Mouse (Mus musculus) adrenal gland, postnatal 25 days (tissue): ENCODE measurements around the gene Plce1. TPM values are rescaled to one million over a fixed set of nuclear protein-coding genes. Genes with fewer than 3 reads are reported as not detected.

Experiments
- DNase-seq: peaks from one replicate; pipeline ENCODE4 v3.0.0; 2021; ENCODE audit warnings: mixed read lengths
- total RNA-seq: library from RNA; stranded (reverse); gene quantifications from 2 replicates; pipeline ENCODE4 v1.2.3, GENCODE M21; 2021

Plce1 gene
- total RNA-seq, 1 experiment from 2014 or later = 4.0 TPM

DNA sequence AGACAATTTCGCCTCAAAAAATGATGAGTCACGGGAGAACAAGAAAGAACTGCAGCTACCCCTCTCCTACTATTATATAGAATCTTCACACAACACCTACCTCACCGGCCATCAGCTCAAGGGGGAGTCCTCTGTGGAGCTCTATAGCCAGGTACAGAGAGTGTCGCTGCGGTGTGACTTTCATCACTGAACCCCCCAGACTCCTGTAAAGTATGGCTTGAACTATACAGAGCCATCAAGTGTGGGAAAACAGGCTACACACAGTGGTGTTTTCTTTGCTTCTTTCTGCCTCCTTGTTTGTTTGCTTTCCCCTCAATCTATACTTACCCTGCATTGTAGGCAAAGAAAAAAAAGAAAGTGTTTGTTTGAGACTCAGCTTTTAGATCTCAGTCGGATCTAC, 247.9 kb downstream of the Plce1 start:
- DNase-seq = no peak

- DNase-seq = no peak
These were observed 248.4 kb downstream of the Plce1 start for GRCm38 (mm10) chr19:38729264-38729663.

- DNase-seq = no peak
These were observed 263.6 kb downstream of the Plce1 start for GRCm38 (mm10) chr19:38744546-38744945.

DNA sequence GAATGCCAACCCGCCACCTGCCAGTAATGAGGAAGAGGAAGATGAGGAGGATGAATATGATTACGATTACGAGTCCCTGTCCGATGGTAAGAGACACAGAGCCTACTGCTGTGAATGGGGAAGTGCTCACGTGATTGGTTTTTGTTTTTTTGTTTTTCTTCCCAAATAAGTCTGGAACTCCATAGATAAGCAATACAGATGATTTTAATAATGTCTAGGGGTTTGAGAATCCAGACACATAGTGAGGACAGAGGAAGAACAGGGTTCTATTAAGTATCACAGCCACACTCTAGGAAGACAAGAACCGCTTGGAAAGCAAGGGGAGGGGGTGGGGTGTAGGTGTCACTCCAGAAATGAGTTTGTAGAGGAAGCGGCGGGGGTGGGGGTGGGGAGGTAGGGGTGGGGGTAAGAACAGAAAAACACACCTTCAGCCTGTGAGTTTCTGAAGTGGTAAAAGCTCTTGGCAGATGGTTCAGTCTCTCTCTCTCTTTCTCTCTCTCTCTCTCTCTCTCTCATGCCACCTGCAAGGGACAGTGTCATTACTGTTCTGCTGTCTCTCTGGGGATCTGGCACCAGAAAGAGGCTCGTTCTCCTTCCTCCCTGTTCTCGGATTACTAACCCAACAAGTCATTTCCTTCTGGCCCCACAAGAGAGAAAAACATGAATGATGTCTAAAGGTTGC, 265.0 kb downstream of the Plce1 start:
- no peak for DNase-seq

DNA sequence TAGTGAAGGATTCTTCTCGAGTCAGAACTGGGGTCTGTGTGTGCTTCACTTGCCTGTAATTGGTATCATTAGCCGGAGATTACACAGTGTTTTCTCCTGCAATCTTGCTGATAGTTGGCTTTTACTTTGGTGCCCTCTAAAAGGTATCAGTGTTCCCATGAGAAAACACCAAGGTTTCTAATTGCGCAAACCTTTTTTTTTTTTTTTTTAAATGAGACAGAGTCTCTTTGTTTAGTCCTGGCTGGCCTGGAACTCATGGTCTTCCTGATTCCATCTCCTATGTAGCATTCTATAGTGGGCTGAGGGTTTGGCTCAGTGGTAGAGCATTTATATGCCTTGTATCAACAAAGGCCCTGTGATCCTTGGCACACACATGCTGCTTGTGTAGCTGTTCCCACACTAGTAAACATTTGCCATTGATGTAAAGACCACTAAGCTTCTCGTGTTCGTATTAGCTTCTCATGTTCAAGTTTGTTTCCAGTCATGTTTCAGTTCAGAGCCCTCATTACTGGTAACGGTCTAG, 265.6 kb downstream of the Plce1 start:
- DNase-seq = no peak

- DNase-seq = no peak
These were observed 269.3 kb downstream of the Plce1 start for GRCm38 (mm10) chr19:38750192-38750591.

GRCm38 (mm10) chr19:38757161-38757560, 276.3 kb downstream of the Plce1 start:
- no peak for DNase-seq

- no peak for DNase-seq
These were observed 277.1 kb downstream of the Plce1 start for GRCm38 (mm10) chr19:38758056-38758455.

- no peak for DNase-seq
These were observed 278.0 kb downstream of the Plce1 start for GRCm38 (mm10) chr19:38758685-38759472.

- DNase-seq = no peak
These were observed 279.5 kb downstream of the Plce1 start for GRCm38 (mm10) chr19:38760441-38760840.

DNA sequence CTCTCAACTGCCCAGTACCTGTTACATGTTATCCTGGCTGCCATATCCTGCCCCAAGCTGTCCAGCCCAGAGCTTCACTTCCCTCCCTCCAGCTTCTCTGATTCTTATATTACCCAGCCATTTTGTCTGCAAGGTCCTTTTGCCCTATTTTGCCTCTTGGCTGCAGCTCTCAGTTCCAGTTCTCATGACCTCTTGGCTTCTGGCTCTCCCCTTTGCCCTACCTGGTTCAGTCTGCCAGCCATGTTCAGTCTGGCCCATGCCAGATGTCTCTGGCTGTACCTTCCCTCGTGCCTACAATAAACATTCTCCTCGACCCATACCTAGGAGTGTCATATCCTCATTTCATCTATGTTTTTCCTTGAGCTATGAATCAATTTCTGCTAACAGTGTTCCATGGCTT, 285.4 kb downstream of the Plce1 start:
- peak; percentile 13 for DNase-seq

DNA sequence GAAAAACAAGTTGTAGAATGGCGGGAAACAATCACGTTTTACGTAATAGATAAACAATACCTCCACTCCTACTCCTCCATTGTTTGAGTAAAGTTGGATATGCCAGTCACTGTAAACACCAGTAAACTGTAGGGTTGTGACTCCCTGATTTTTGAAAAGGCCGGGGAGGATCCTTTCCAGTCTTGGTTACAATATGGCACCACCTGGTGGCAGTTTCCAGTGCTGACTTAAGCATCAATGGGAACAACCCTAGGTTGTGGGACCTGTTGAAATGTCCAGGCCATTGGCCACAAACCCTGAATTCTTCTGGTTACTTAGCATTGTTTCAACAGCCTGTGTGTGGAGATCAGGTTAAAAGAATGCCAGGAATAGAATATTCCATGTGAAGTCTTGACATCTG, 294.6 kb downstream of the Plce1 start:
- peak; percentile 47 for DNase-seq

DNA sequence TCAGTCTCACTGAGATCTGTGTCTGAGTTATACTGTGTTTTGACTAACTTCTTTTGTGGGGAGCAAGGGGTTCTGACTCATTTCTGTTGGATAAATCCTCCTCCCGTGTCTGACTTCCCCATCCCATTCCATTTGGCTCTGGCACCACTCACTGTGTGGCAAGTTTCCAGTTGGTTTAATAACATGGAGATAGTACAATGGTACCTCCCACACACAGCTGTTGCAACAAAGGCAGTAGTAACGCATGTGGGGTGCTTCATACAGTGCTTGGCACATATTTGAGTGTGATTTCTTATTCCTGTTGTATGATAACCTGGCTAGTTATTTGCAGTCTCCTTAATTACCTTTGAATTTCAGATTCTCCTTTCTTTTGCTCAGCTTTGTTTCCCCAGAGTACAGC, 297.9 kb downstream of the Plce1 start:
- DNase-seq = no peak

DNA sequence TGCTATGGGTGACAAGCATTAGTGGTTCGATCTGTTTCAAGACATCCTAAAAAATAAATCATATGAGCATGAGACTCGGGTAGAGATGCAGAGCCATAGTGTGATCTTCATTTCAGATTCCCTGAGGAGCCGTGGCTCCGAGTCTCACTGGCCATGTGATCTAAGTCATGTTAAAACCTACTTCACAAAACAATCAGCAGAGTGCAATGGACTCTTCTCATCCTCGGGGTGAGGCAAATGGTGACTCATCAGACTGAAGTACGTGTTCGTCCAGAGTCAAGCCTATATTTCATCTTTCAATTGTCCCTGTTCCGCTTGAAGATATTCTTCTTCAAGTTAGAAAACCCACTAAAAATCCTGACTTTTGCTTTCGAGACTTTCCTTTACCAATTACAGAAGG, 302.6 kb downstream of the Plce1 start:
- no peak for DNase-seq

DNA sequence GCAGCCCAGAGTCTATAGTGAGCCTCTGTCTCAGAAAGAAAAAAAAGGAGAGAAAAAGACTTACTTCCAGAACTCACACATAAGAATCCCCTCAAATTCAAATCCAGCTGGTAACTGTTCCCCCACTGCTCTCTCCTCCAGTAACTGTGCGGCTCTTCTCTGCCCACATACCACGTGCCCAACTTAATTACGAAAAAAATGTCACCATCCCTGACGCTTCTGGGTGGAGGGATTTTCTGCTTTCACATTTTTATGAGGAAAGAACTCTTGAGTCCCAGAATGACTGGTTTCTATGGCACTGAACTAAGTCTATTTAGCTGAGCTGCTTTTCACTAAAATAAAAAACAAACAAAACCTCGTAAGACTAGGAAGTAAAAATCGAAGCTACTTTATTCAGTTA, 306.8 kb downstream of the Plce1 start:
- no peak for DNase-seq

GRCm38 (mm10) chr19:38793563-38794045, 312.7 kb downstream of the Plce1 start:
- DNase-seq = no peak

GRCm38 (mm10) chr19:38796546-38796945, 315.6 kb downstream of the Plce1 start:
- DNase-seq = no peak

- DNase-seq = no peak
These were observed 317.4 kb downstream of the Plce1 start for GRCm38 (mm10) chr19:38798291-38798690.

DNA sequence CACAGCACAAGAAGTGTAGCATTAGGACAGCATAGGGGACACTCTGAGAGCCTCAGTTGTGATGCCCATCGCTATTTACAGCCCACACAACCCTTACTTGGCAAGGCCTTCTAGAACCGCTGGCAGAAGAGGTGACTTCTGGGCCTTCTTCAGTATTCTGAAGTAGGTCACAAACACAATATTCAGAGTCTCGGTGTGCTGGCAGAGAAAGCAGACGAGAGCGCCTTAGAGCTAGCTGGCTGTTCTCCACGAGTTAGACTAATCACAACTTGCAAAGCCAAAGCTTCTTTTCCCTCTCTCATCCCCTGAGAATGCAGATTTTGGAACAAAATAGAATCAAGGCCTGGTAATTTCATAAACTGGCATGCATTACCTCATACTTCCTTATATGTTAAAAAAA, 317.9 kb downstream of the Plce1 start:
- no peak for DNase-seq

DNA sequence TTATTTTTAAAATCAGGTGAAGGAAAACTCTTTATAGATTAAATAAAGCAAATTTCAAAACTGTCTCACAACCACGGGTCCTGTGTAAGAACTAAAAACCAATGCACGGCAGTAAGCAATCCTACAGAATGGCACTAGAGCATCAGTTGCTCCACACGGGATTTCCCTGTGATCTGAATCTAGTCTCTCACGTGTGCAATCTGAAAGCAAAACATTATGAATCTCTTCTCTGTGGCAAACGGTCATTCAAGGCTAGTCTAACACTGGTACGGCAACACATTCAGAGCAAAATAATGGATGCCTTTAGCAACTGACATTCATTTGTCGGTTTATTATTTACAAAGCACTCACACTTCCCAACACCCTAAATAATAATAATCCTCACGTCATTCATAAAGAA, 337.3 kb downstream of the Plce1 start:
- no peak for DNase-seq

DNA sequence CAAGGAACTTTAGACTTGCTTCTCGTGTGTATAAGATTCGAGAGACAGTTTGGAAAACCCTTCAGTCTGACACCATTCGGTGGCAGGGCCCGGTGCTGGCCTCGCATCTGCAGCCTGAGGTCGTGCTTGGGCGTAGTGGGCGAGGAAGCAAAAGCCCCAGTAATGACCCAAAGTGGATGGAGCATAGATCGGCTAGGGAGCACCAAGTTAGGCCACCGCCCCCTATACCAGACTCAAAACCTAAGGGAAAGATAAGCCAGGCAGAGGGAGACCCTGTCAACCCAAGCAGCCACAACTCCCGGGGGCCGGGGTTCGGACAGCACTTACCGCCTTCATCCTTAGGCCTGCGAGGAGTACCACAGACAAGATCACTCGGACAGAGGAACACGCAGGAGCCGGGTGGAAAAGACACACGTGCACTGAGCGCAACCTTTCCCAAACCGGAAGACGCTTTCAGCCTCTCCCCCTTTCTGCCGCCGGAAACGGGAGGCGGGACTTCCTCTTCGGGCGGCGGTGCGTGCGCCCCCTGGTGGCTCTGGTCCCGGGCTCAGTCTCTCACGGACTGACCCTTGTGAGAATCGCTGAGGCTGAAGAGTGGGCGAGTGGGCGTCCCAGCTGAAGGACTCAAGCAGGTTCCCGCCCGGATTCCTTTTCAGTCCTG, 338.0 kb downstream of the Plce1 start, which contains the start of gene Noc3l:
Noc3l (minus strand) TSS at position 472 of the 661 bp plus-strand sequence.
- DNase-seq = peak; percentile 95

DNA sequence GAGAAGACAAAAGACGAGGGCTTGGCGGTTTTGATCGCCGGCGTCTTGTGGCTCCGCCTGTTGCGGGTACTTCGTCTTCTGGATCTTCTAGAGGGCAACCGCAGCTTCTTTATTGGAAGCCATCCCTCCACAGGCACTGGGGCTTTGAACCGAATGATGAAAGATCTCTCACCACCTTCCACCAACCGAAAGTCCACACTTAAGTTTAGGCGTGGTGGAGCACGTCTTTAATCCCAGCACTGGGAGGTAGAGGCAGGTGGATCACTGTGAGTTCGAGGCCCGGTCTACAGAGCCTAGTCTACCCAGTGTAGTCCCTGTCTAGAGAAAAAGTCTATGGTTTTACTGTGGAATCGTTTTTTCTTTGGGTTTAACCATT, 338.5 kb downstream of the Plce1 start:
- DNase-seq = no peak
